Mouse (Mus musculus): Measurements from ENCODE around the gene Tcf3.

DNA sequence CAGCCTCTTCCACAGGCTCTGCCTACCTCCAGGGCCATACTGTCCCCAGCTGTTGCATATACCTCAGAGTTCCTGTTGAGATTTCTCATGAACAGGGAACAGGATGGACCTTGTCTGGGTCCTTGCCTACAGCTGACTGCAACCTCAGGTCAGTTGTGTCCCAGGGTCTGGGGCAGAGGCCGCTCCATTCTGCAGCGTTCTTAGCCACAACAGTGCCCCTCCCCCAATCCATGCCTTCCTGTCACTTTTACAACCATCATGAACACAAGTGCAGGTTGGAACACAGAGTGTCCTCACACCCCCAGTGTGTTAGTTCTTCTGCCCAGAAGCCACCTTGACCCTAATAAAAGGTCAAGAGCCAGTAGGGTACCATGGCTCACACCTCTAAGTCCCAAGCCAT is 44.7 kb downstream of the Tcf3 start:
- TF ChIP-seq GATA1 (IDR thresholded peaks at IDR 0.05; ENCODE audit: low read depth, low read length) (no peak), MAFK (IDR thresholded peaks at IDR 0.05; ENCODE audit: borderline replicate concordance, low read depth, low read length) (no peak), CTCF (IDR thresholded peaks at IDR 0.05 in 2 of 3, conservative IDR thresholded peaks at IDR 0.05 in 1 of 3; ENCODE audit: control insufficient read depth in 1 of 3, insufficient read depth in 1 of 3, low read depth in 2 of 3, low read length in 3 of 3, poor library complexity in 1 of 3, severe bottlenecking in 1 of 3) (no peak), EP300 (IDR thresholded peaks at IDR 0.05; ENCODE audit: low read depth in 1 of 2, low read length in 2 of 2) (no peak), HCFC1 (IDR thresholded peaks at IDR 0.05; ENCODE audit: low read depth, low read length) (no peak)
